Mouse (Mus musculus): ENCODE measurements around the gene Brd4.

The Brd4 gene

GRCm38 (mm10) chr17:32281611-32282310 lies 2.8 kb downstream of the Brd4 start:
- no peak for DNase-seq (ENCODE audit: inconsistent age in 2 of 2, low spot score in 1 of 2)

- DNase-seq (ENCODE audit: inconsistent age in 2 of 2, low spot score in 1 of 2): no peak
These were observed 3.4 kb downstream of the Brd4 start for GRCm38 (mm10) chr17:32281126-32281525.

- no peak for DNase-seq (ENCODE audit: inconsistent age in 2 of 2, low spot score in 1 of 2)
These were observed 3.9 kb downstream of the Brd4 start for GRCm38 (mm10) chr17:32280575-32280974.

GRCm38 (mm10) chr17:32277201-32277600 lies 7.3 kb downstream of the Brd4 start:
- DNase-seq (ENCODE audit: inconsistent age in 2 of 2, low spot score in 1 of 2): no peak

GRCm38 (mm10) chr17:32275568-32275967 lies 9.0 kb downstream of the Brd4 start:
- DNase-seq (ENCODE audit: inconsistent age in 2 of 2, low spot score in 1 of 2): peak in 1 of 2 experiments; percentile 65

- DNase-seq (ENCODE audit: inconsistent age in 2 of 2, low spot score in 1 of 2): no peak
These were observed 15.4 kb downstream of the Brd4 start for GRCm38 (mm10) chr17:32269151-32269550.

GRCm38 (mm10) chr17:32268540-32268960 lies 16.0 kb downstream of the Brd4 start:
- peak; percentile 66 to 89 for DNase-seq (ENCODE audit: inconsistent age in 2 of 2, low spot score in 1 of 2)

GRCm38 (mm10) chr17:32268096-32268495 lies 16.4 kb downstream of the Brd4 start:
- no peak for DNase-seq (ENCODE audit: inconsistent age in 2 of 2, low spot score in 1 of 2)

- DNase-seq (ENCODE audit: inconsistent age in 2 of 2, low spot score in 1 of 2): no peak
These were observed 16.9 kb downstream of the Brd4 start for GRCm38 (mm10) chr17:32267617-32268016.

GRCm38 (mm10) chr17:32263672-32264071 lies 20.9 kb downstream of the Brd4 start:
- peak in 1 of 2 experiments; percentile 52 for DNase-seq (ENCODE audit: inconsistent age in 2 of 2, low spot score in 1 of 2)

GRCm38 (mm10) chr17:32262831-32263559 lies 21.5 kb downstream of the Brd4 start:
- DNase-seq (ENCODE audit: inconsistent age in 2 of 2, low spot score in 1 of 2): no peak

GRCm38 (mm10) chr17:32258869-32259268 lies 25.7 kb downstream of the Brd4 start:
- DNase-seq (ENCODE audit: inconsistent age in 2 of 2, low spot score in 1 of 2): no peak

GRCm38 (mm10) chr17:32257944-32258343 lies 26.6 kb downstream of the Brd4 start:
- no peak for DNase-seq (ENCODE audit: inconsistent age in 2 of 2, low spot score in 1 of 2)

- peak in 1 of 2 experiments; percentile 56 for DNase-seq (ENCODE audit: inconsistent age in 2 of 2, low spot score in 1 of 2)
These were observed 27.1 kb downstream of the Brd4 start for GRCm38 (mm10) chr17:32257452-32257851.

GRCm38 (mm10) chr17:32256896-32257295 lies 27.6 kb downstream of the Brd4 start:
- no peak for DNase-seq (ENCODE audit: inconsistent age in 2 of 2, low spot score in 1 of 2)

GRCm38 (mm10) chr17:32253261-32253660 lies 31.3 kb downstream of the Brd4 start:
- DNase-seq (ENCODE audit: inconsistent age in 2 of 2, low spot score in 1 of 2): peak in 1 of 2 experiments; percentile 75

GRCm38 (mm10) chr17:32251827-32252470 lies 32.6 kb downstream of the Brd4 start:
- DNase-seq (ENCODE audit: inconsistent age in 2 of 2, low spot score in 1 of 2): no peak

GRCm38 (mm10) chr17:32250066-32250465 lies 34.5 kb downstream of the Brd4 start:
- no peak for DNase-seq (ENCODE audit: inconsistent age in 2 of 2, low spot score in 1 of 2)

- DNase-seq (ENCODE audit: inconsistent age in 2 of 2, low spot score in 1 of 2): no peak
These were observed 36.3 kb downstream of the Brd4 start for GRCm38 (mm10) chr17:32248192-32248591.

- no peak for DNase-seq (ENCODE audit: inconsistent age in 2 of 2, low spot score in 1 of 2)
These were observed 36.9 kb downstream of the Brd4 start for GRCm38 (mm10) chr17:32247616-32248015.

- no peak for DNase-seq (ENCODE audit: inconsistent age in 2 of 2, low spot score in 1 of 2)
These were observed 38.4 kb downstream of the Brd4 start for GRCm38 (mm10) chr17:32246117-32246516.
